Mouse (Mus musculus) T-helper 1 cell (primary cell): ENCODE data around the gene Wdr18.

Experiments used
- in situ Hi-C: fragments of 300-600 bp; cut with MboI, MseI; formaldehyde crosslinking; loops from one replicate; pipeline ENCODE4 v1.15.1; 2025; ENCODE audit warnings: high pct_unique_total_duplicates

The Wdr18 gene

DNA sequence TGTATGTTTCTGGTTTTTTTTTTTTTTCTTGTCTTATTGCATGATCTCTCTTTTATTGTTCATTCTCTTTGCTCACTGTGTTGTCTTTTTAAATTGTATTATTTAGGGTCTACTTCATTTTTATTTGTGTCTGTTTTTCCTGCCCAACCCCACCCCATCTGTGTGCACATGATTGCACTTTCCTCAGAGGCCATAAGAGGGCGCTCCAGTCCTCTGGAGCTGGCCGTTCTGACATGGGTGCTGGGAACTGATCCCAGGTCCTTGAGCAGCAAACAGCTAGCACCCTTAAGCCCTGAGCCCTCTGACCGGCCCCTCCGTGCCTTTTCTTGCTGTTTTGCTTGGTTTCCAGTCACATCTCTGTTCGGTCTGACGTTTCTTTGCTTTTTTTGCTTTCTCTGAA is 31.6 kb downstream of the Wdr18 start:
- in situ Hi-C loops = no loop called here

DNA sequence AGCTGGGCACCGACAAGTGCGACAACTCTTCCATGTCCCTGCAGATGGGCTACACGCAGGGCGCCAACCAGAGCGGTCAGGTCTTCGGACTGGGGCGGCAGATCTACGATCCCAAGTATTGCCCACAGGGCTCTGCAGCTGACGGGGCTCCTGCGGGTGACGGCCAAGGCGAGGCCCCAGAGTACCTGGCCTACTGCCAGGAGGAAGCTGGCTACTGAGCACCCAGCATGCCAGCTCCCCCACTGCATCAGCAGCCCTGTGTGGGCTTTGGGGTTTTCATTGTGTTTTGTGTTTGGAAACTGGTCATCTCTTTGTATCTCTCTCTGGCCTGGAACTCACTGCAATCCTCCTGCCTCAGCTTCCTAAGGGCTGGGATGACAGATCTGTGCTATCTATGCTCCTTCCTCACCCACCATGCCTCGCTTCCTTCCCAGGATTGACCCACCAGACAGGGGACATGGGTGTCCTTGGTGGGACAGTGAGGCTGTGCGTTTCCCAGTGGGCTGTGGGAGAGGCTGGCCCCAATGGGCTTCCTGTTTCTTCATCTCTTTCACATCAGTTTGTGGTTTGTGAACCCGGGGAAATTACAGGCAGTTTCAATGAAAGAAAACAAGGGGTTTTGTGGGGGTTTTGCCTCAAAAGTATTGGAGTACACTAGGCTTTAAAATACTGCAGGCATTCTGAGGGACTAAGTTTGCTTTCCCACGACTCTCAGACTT is 34.6 kb downstream of the Wdr18 start:
- in situ Hi-C loops = loop anchor here (5.0 kb wide), 1 partner anchor 38 kb away; no protein-coding TSS in a partner anchor

DNA sequence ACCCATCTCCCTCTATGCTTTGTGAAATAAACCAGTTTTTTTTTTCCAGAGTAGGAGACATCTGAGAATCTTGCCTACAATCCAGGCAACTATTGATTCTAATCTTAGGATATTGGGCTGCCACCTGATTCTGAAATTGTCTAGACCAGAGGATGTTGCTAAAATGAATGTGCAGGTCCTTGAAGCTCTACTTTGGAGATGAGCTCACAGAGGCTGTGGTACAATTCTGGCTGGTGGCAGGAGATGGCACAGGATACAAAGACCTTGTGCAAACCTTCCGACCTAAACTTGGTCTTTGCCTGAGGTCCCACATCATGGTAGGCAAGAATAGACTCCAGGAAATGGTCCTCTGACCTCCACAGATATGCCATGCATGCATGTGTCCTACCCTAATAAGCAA is 35.7 kb downstream of the Wdr18 start:
- in situ Hi-C loops = loop anchor here (5.0 kb wide), 1 partner anchor 37 kb away; no protein-coding TSS in a partner anchor

DNA sequence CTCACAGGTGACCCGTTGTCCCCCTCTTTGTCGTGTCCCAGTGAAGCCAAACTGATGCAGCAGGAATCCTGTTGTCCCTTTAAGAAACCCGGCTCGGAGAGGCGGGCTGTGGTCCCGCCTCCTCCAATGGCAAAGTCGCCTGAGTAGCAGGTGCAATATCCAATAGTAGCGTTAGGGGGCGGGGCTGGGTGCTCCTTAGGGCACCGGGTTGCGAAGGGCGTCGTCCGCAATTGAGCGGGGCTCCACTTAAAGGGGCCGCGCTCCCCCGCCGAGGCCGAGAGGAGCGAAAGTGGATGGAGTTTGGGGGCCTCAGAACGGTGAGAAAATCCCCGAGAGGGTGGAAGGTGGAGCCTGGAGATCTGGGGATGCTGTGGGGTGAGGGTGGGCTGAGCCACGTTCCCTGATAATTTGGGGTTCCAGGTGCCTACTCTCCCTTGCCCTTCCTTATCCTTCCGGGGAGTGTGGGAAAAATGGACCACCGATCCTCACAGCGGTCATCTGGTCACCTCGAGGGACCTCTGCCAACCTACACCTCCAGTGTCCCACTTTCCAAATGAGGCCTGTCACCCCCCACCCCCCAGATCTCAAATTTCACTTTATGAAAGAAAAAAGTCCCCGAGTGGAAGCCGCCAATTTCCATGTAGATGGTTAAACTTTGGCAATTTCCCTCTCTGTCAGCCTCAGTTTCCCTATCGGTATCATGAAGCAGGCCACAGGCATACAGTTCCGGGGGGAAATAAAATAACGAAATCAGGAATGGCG is 36.5 kb downstream of the Wdr18 start, which contains the start of gene Abca7:
Abca7 (plus strand) TSS at position 223 of the 762 bp plus-strand sequence.
- in situ Hi-C loops = loop anchor here (5.0 kb wide), 1 partner anchor 36 kb away; no protein-coding TSS in a partner anchor

DNA sequence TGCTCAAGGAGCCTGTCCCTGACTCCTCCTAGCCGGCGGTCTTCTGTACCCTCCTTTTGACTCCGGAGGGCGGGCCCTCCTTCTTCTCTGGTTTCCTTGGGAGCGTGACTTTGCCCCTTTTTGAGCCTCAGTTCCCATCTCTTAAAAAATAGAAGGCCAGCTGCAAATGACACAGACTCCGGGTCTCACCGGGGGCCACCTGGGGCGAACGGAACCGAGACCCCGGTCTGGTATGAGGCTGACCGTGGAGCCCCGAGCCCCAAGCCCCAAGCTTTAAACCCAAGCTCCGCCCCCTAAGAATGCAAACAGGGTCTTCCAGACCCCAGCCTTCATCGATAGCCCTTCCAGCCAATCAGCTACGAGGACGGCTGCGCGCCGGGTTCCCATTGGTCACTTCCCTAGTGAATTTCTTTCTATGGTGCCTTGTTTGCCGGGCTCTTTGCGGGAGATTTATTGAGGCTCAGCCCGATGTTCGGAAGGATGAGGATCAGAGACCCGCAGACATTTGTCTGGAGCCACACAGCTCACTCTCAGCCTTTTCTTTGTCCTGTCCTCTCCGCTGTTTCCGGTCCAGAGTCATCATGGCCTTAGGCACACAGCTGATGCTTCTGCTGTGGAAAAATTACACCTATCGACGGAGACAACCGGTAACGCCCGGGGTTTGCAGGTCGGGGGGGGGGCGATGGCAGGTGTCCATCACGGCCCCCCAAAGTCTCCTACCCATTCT is 37.2 kb downstream of the Wdr18 start:
- in situ Hi-C loops = loop anchor here (5.0 kb wide), 1 partner anchor 35 kb away; no protein-coding TSS in a partner anchor

DNA sequence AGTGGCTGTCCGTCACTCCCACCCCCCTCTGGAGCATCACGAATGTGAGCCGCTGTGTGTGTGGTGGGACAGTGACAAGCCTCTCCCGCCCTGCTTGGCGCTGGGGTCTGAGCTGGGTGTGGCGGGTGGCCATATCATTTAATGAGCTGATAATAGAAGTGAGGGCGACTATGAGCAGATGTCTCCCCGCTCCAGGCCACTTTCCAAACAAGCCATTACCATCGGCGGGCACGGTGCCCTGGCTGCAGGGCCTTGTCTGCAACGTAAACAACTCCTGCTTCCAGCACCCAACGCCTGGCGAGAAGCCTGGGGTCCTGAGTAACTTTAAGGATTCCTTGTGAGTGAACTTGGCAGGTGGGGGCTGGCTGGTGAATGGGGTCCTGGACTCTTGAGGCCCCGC is 37.9 kb downstream of the Wdr18 start:
- in situ Hi-C loops = loop anchor here (5.0 kb wide), 1 partner anchor 34 kb away; no protein-coding TSS in a partner anchor

DNA sequence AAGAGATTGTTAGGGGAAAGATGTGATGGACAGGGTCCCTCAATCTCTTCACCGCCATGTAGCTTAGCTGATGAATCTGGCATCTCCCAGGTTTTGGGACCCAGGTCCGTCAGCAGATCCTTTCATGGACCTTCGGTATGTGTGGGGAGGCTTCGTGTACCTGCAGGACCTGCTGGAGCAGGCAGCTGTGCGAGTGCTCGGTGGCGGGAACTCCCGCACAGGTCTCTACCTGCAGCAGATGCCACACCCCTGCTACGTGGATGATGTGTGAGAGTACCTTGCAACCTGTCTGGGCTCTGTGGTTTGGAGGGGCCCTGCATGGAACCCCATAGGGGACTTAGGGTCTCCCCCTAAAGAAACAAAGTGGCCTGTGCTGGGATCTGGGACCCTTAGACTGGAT is 42.0 kb downstream of the Wdr18 start:
- in situ Hi-C loops = no loop called here

DNA sequence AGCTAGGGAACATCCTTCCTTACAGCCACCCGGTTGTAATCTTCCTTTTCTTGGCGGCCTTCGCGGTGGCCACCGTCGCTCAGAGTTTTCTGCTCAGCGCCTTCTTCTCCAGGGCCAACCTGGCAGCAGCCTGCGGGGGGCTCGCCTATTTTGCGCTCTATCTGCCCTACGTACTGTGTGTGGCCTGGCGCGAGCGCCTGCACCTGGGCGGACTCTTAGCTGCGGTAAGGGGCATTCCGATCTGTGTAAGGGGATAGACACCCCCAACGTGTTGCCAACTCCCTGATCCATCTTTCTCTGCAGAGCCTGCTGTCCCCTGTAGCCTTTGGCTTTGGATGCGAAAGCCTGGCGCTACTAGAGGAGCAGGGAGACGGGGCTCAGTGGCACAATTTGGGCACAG is 42.9 kb downstream of the Wdr18 start:
- in situ Hi-C loops = no loop called here

DNA sequence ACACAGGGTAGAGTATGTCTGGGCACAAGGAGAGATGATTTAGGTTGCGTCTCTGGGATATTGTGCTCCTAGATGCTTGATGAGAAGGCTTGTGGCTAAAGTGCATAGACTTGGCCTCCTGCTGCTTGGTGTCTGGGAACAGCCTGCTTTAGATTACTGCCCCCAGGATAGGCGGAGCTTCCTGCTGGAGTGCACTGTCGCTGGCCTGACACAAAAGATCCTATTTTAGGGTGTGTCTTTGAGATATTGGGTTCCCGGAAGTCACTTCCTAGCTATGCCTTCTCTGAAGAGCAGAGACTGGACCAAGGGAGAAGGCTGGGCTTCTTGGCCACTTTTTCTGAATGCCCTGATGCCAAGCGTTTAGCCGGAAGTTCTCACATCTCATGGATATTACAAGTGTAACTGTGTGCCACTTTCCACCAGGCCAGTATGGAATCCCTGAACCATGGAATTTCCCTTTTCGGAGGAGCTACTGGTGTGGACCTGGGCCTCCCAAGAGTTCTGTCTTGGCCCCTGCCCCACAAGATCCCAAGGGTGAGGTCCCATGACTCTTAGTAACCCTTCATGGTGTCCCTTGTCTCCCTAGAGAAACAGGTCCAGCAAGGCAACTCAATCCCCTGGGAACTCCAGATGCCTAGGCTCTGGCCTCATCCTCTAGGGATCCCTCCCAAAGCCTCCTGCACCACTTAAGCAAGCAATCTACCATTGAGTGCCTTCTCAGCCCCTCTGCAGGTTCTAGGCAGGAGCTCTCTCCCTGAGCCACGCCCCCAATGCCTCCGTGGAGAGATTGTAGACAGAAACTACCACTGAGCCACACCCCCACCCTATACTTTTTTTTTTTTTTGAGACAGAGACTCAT is 43.7 kb downstream of the Wdr18 start:
- in situ Hi-C loops = no loop called here

DNA sequence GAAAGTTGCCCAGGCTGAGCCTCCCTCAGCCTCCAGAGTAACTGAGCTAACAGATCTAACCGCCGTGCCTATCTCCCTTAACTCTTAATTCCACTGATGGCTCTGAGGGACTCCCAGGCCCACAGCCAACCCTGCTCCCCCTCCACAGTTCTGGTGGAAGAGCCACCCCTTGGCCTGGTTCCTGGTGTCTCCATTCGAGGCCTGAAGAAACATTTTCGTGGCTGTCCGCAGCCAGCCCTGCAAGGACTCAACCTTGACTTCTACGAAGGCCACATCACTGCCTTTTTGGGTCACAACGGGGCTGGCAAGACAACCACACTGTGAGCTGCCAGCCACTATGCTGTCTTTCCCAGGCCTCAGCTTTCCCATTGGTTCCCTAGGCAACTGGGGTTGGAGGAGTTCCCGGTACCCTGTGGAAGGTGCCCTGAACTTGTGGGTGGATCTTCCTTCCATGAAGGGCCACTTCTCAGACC is 44.3 kb downstream of the Wdr18 start:
- in situ Hi-C loops = no loop called here

DNA sequence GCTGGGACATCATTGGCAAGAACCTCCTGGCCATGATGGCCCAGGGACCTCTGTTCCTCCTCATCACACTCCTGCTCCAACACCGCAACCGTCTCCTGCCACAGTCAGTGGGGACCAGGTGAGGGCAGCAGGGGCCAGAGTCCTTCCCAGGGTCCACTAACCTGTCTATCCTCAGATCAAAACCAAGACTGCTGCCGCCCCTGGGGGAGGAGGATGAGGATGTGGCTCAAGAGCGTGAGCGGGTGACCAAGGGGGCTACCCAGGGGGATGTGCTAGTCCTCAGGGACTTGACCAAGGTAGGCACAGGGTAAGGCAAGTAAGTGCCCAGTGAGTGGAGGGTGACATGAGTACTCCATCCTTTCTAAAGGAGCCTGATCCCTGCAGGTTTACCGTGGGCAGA is 51.8 kb downstream of the Wdr18 start:
- in situ Hi-C loops = no loop called here

DNA sequence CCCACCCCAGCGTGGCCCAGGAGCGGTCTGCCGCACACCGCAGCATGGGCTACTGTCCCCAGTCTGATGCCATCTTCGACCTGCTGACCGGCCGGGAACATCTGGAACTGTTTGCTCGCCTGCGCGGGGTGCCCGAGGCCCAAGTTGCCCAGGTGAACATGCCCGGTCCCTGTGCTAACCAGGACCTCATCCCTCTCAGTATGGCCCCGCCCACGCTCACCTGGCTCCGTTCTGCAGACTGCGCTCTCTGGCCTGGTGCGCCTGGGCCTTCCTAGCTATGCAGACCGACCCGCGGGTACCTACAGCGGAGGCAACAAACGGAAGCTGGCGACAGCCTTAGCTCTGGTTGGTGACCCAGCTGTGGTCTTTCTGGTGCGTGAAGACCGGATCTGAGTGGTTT is 53.7 kb downstream of the Wdr18 start:
- in situ Hi-C loops = no loop called here

DNA sequence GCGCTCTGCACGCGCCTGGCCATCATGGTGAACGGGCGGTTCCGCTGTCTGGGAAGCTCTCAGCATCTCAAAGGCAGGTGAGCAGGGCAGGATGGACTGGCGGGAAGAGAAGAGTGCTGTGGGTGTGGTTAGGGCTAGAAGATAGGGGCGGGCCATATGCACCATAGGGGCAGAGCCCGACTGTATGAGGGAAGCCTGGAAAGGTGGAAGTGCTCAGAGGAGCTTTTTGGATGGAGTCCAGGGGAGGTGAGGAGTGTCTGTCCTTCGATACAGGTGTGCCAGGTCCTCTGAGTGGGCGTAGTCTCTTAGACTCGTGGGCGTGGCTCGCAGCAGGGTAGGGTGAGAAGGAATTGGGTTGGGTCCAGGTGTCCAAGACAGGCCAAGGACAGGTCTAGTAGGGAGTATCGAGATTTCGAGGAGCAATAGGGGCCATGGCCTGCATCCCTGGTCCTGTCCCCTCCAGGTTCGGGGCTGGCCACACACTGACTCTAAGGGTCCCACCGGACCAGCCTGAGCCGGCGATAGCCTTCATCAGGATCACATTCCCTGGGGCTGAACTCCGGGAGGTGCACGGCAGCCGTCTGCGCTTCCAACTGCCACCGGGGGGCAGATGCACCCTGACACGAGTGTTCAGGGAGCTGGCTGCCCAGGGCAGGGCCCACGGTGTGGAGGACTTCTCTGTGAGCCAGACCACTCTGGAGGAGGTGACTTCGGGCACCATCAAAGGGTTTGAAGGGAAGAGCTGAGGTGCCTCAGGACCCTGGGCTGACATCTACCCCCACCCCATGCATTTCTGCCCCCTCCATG is 54.7 kb downstream of the Wdr18 start:
- in situ Hi-C loops = loop anchor here (5.0 kb wide), 1 partner anchor 87 kb away; the partner anchor contains the start of gene Arid3a

DNA sequence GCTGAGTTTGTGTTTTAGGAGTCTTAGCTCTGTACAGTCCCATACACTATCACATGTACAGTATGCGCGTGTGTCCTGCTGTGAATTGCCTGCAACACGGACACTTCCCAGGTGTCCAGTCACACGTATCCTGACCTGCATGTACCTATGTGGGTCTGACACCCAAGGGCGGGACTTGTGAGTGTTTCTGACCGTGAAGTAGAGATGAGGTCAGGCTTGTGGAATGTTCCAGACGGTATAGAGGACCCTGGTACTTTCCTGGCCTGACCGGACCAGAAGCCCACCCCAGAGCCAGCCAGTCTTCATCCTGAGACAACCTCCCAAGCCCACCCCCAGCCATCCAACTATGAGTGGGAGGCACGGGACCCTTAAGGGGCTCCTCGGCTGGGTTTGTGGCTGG is 55.6 kb downstream of the Wdr18 start:
- in situ Hi-C loops = loop anchor here (5.0 kb wide), 1 partner anchor 88 kb away; the partner anchor contains the start of gene Arid3a

DNA sequence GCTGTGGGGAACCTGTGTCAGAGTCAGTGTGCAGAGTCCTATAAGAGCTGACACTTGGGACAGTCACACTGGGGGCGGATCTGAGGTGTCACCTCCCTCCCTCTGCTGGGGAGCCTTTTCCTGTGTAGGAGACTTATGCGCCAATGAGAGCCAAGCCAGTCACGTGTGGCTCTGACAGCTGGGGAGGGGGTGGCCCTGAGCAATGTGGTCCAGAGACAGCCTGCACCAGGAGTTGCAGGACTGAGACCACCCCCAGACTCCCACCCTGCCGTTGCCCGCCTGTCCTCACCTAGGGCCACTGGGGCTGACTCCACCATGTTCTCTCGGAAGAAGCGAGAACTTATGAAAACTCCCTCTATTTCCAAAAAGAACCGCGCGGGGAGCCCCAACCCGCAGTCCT is 56.6 kb downstream of the Wdr18 start, which contains the start of gene Arhgap45:
Arhgap45 (plus strand) TSS at position 143 of the 400 bp plus-strand sequence.
- in situ Hi-C loops = loop anchor here (5.0 kb wide), 1 partner anchor 89 kb away; the partner anchor contains the start of gene Arid3a

DNA sequence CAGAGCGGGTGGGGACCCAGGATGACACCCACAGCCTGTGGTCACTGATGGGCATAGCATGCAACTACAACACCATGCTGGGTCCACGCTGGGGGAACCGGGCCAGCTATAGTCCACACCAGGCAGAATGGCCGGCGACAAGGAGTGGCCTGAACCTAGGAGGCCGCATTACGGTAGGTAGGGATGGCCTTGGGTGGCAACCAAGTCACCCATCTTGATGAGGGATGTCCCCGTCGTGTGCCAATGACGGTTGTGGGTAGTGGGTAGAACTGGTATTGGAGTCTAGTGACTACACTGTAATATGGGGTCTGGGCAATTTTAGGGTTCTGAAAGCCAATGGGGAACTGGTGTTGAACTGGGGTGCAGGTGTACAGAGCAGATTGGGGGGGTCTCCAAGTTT is 57.0 kb downstream of the Wdr18 start:
- in situ Hi-C loops = loop anchor here (5.0 kb wide), 1 partner anchor 90 kb away; the partner anchor contains the start of gene Arid3a

DNA sequence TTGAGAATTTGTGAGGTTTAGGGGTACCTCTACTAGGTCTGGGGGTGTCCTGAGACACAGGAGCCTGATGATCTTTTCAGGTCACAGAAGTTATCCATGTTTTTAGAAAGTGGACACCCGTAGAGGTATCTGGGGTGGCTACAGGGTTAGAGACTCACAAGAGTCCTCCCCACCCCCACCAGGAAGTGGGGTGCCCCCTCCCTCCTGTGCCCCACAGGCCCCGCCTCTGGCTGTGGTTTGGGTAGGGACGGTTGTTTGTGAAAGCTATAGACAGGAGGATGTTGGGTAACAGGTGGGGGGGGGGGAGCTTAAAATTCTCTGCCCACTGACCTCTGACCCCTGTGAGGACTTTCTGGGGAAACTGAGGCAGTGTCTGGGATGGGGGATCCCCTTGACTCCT is 57.4 kb downstream of the Wdr18 start:
- in situ Hi-C loops = loop anchor here (5.0 kb wide), 1 partner anchor 90 kb away; the partner anchor contains the start of gene Arid3a

DNA sequence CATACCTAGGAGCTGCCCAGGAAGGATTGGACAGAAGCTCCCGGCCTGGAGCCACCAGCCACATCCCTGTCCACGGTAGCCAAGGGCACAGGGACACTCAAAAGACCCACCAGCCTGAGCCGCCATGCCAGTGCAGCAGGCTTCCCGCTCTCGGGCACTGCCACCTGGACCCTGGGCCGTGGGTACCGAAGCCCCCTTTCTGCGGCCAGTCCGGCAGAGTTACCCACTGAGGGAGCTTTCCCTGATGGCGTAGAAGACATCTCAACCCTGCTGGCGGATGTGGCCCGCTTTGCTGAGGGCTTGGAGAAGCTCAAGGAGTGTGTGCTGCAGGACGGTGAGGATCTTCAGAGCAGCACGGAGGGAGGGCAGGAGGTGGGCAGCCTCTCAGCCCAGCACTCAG is 57.8 kb downstream of the Wdr18 start:
- in situ Hi-C loops = loop anchor here (5.0 kb wide), 1 partner anchor 90 kb away; the partner anchor contains the start of gene Arid3a

DNA sequence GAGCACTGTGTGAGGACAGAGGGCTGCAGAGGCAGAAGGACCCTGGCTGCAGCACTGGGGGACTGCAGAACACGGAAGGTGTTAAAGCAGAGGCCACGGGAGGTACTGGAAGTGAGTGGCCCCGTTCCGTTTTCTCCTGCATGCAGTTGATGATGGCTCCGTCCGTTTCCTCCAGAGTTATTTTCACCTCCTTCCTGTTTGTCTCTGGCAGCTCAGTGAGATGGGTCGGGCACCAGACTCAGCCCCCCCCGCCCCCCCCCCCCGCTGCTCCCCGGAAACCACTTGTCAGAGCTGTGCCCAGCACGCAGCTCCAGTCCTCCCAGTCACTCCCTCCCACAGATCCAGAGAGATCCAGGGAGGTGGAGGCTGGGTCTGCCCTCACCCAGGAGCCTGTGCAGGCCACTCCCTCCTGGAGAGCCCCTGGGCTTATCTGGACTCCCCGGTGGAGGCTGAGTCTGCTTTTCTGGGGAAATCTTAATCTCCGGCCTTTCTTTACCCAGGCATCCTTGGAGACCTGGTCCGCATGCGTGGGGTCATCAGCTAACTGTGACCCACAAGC is 58.9 kb downstream of the Wdr18 start:
- in situ Hi-C loops = loop anchor here (5.0 kb wide), 1 partner anchor 92 kb away; the partner anchor contains the start of gene Arid3a
